Comparison of ENCODE assay signal across 9 mouse cellular contexts in genomic region chr2:85060591-85061060, GRCm38 (mm10). TPM values are rescaled to one million over a fixed set of nuclear protein-coding genes. Genes with fewer than 3 reads are reported as not detected.
DNase-seq lines count a peak whose midpoint lies in the region; ATAC-seq lines count a peak whose summit lies in the region.
"Had no signal": no experiment of that assay in that cellular context is flagged by ENCODE, and none has a peak within 500 bp of the region (broad histone marks: within the 10 kb centered on the region; RNA-seq: fewer than 3 reads in every experiment).

No protein-coding gene starts in this region.

- H3K9me3 ChIP-seq in intestine, embryonic 14.5 days (ENCODE audit: control insufficient read depth, low read length) = no peaks in the 10 kb centered on the region
- H3K9me3 ChIP-seq in liver, embryonic 16.5 days (replicated peaks; ENCODE audit: control insufficient read depth, low read length) = no peaks in the 10 kb centered on the region

- peak; percentile 87 for DNase-seq in NIH3T3 (ENCODE audit: low read depth)
- peak; percentile 65 for DNase-seq in embryo, embryonic 10 days (ENCODE audit: low spot score)
- DNase-seq in gastrocnemius, postnatal 36 days = peak; percentile 55 to 68
- DNase-seq in intestine, embryonic 14.5 days (ENCODE audit: low spot score) = peak; percentile 77
- peak; percentile 61 for DNase-seq in ovary, postnatal 36 days (ENCODE audit: low spot score)
- DNase-seq in layer of hippocampus, adult 18-20 months (ENCODE audit: low spot score in 2 of 2) = no peak
- no peak for DNase-seq in layer of hippocampus, adult 11-12 months (ENCODE audit: low spot score)

- peak overlapping the region; percentile 55 for H3K4me2 ChIP-seq in intestine, embryonic 14.5 days (ENCODE audit: low read length)
- H3K4me2 ChIP-seq in liver, embryonic 16.5 days (ENCODE audit: low read depth, low read length) = peak overlapping the region; percentile 53

- H3K27me3 ChIP-seq in intestine, embryonic 14.5 days (replicated peaks; ENCODE audit: control insufficient read depth, insufficient read depth, low read length) = no peaks in the 10 kb centered on the region
- no peaks in the 10 kb centered on the region; the same call in 1 of the 2 replicates for H3K27me3 ChIP-seq in liver, embryonic 16.5 days (ENCODE audit: control insufficient read depth, insufficient read depth, low read depth, low read length)

- peak overlapping the region; percentile 31; the same call in 1 of the 2 replicates for H3K9ac ChIP-seq in intestine, embryonic 14.5 days (ENCODE audit: low read length)
- H3K9ac ChIP-seq in liver, embryonic 16.5 days (ENCODE audit: low read depth, low read length) = peak overlapping the region; percentile 50; the same call in 1 of the 2 replicates

- ATAC-seq in intestine, embryonic 14.5 days (replicated peaks; ENCODE audit: low FRiP score, low TSS enrichment, low read depth) = peak; percentile 89
- ATAC-seq in liver, embryonic 16.5 days (ENCODE audit: low read depth) = peak; percentile 88

- WGBS in intestine, embryonic 14.5 days = 5% methylated on average over 11 of the region's 11 CpGs
- whole genome bisulfite sequencing in liver, embryonic 16.5 days (ENCODE audit: insufficient replicate concordance) = 10% methylated on average over 11 of the region's 11 CpGs

- H3K27ac ChIP-seq in intestine, embryonic 14.5 days (ENCODE audit: low read depth) = peak overlapping the region; percentile 47
- peak overlapping the region; percentile 63 for H3K27ac ChIP-seq in liver, embryonic 16.5 days (ENCODE audit: low read length)

- intact Hi-C loops in gastrocnemius, postnatal 36 days (cut with DNase I) = no loop called here

- H3K36me3 ChIP-seq in intestine, embryonic 14.5 days (ENCODE audit: control insufficient read depth, insufficient read depth, low read length) = peaks cover 81% of the 10 kb centered on the region
- H3K36me3 ChIP-seq in liver, embryonic 16.5 days (ENCODE audit: control insufficient read depth, insufficient read depth) = no peaks in the 10 kb centered on the region

- peaks cover 15% of the 10 kb centered on the region for H3K4me1 ChIP-seq in intestine, embryonic 14.5 days (replicated peaks; ENCODE audit: control insufficient read depth, insufficient read depth, low read length)
- H3K4me1 ChIP-seq in liver, embryonic 16.5 days (ENCODE audit: control insufficient read depth, low read depth, low read length) = no peaks in the 10 kb centered on the region; the same call in 1 of the 2 replicates

- peak overlapping the region; percentile 27 for H3K4me3 ChIP-seq in intestine, embryonic 14.5 days (ENCODE audit: low read depth, low read length)
- peak overlapping the region; percentile 59 for H3K4me3 ChIP-seq in liver, embryonic 16.5 days (ENCODE audit: low read depth, low read length)

RNA-seq across cellular contexts. Expression of gene Tnks1bp1, which starts 12.8 kb away (rescaled TPM):
- 10 to 100 TPM; 27.2 to 29.6 TPM for total RNA-seq in gastrocnemius, postnatal 36 days (2021)
- polyA plus RNA-seq in intestine, embryonic 14.5 days (2014; fragmentation: Nextera tagmentation; extraction: Ambion mirVana) = 11.7 and 15.3 TPM in 2 replicates
- polyA plus RNA-seq in liver, embryonic 16.5 days (2015; fragmentation: Nextera tagmentation; extraction: Ambion mirVana) = 5.4 and 6.4 TPM in 2 replicates
- 100 to 1,000 TPM; 175 to 194 TPM for total RNA-seq in layer of hippocampus, adult 18-20 months (2021)

RNA-seq across cellular contexts. Expression of gene P2rx3, which starts 23.4 kb away (rescaled TPM):
- total RNA-seq in gastrocnemius, postnatal 36 days (2021) = under 1 TPM; 0.57 to 0.69 TPM
- 0.62 and 2.0 TPM in 2 replicates for polyA plus RNA-seq in intestine, embryonic 14.5 days (2014; fragmentation: Nextera tagmentation; extraction: Ambion mirVana)
- polyA plus RNA-seq in liver, embryonic 16.5 days (2015; fragmentation: Nextera tagmentation; extraction: Ambion mirVana) = 0.46 and 0.55 TPM in 2 replicates
- total RNA-seq in layer of hippocampus, adult 18-20 months (2021) = 1 to 10 TPM; 1.6 to 2.1 TPM
- total RNA-seq: neutrophil, adult 5-6 weeks had no signal

RNA-seq across cellular contexts. Expression of gene Ssrp1, which starts 23.6 kb away (rescaled TPM):
- total RNA-seq in gastrocnemius, postnatal 36 days (2021) = 10 to 100 TPM; 24.4 to 28.3 TPM
- 308 and 334 TPM in 2 replicates for polyA plus RNA-seq in intestine, embryonic 14.5 days (2014; fragmentation: Nextera tagmentation; extraction: Ambion mirVana)
- polyA plus RNA-seq in liver, embryonic 16.5 days (2015; fragmentation: Nextera tagmentation; extraction: Ambion mirVana) = 127 and 134 TPM in 2 replicates
- 100 to 1,000 TPM; 114 to 115 TPM for total RNA-seq in layer of hippocampus, adult 18-20 months (2021)

Comparison
In these comparisons a context has a peak if more than half of its experiments do, and no peak if none do; other contexts are left out.
1. DNase-seq: peak in NIH3T3 (single experiment), embryo, embryonic 10 days (single experiment), gastrocnemius, postnatal 36 days (2 of 2), intestine, embryonic 14.5 days (single experiment) and ovary, postnatal 36 days (single experiment); none in layer of hippocampus, adult 18-20 months (0 of 2) and layer of hippocampus, adult 11-12 months (single experiment).
2. RNA of gene Tnks1bp1, which starts 12.8 kb away (total RNA-seq): 175 to 194 TPM in layer of hippocampus, adult 18-20 months; 27.2 to 29.6 TPM in gastrocnemius, postnatal 36 days; every median in the first group is over 4 times any median in the second.